Mouse (Mus musculus) liver, postnatal 0 days (tissue): ENCODE data around the gene Dupd1.

ENCODE experiments used
- CTCF ChIP-seq: sonication (generic); IDR thresholded peaks from 2 replicates; pipeline ENCODE4 v1.5.1; 2016; ENCODE audit warnings: antibody characterized with exemption, low read depth
- EP300 ChIP-seq: IDR thresholded peaks from 2 replicates; pipeline ENCODE4 v1.6.1; 2016; ENCODE audit warnings: antibody characterized with exemption, low read depth, mild to moderate bottlenecking

DNA sequence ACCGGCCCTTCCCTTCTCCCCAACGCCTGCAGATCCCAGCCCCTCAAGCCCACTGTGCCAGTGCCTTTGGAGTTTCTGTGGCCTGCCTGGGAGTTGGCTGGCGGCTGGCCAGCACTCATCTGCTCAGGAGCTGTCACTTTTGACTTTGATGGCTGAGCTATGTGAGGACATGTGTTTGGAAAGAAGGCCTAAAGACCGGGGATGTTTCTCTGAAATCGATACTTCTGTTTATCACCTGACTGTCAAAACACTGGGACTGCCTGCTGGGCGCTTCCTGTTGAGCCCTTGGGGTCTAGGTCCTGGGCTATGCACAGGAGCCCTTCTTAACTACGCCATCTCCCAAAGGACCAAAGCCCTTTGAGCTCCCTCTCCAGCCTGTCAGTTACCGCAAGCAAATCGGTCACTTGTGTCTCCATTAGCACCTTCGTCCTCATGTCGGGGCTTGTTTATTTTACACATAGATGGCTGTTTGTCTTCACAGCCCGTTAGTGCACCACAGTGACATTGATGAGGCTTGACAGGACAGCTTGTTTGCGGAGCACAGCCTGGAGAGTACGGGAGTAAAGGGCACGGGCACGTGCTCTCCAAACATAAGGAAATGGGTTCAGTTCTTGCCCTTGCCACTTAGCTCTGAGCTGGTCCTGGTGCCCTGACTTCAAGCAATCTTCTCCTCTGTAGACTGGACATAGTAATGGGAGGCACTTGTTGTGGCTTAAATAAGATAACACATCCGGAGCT, 5.4 kb upstream of the Dupd1 start:
- no peak for TF ChIP-seq CTCF
- TF ChIP-seq EP300, result no peak
